Mouse (Mus musculus): ENCODE measurements around the gene Msx2. TPM values are rescaled to one million over a fixed set of nuclear protein-coding genes. Genes with fewer than 3 reads are reported as not detected.

The Msx2 gene
- polyA plus RNA-seq, 1 experiment from 2014 or later = 31.2 TPM

DNA sequence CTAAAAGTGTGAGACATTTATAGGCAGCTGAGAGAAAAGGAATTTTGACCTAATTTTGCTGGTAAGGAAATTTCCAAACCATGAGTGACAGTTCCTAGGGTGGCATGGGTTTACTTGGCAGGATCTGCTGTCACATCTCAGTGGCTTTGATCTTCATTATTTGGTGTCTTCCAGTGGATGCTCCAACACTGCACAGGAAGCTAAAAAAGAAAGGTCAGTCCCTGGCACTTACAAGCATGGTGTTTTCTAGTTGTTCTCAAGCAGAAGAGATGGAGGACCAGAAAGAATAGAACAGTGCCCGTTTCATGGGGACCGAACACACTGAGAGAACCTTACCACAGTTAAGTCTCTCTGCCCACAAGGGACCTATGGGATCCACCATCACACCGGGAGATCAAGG, 18.9 kb downstream of the Msx2 start:
- H3K27me3 ChIP-seq (ENCODE audit: control insufficient read depth, insufficient read depth, low read length) = no peaks in the 10 kb centered on the region
- H3K4me3 ChIP-seq (ENCODE audit: low read depth, low read length) = no peak overlapping the region

GRCm38 (mm10) chr13:53447609-53448008, 25.3 kb downstream of the Msx2 start:
- Histone ChIP-seq H3K4me2 (ENCODE audit: low read depth, low read length) (no peak overlapping the region), H3K36me3 (replicated peaks; ENCODE audit: control insufficient read depth, insufficient read depth, low read depth, low read length) (no peaks in the 10 kb centered on the region), H3K4me3 (ENCODE audit: low read depth, low read length) (no peak overlapping the region), H3K9ac (replicated peaks; ENCODE audit: low read length) (no peak overlapping the region), H3K27ac (replicated peaks; ENCODE audit: low read depth, low read length) (no peak overlapping the region), H3K4me1 (ENCODE audit: control insufficient read depth, insufficient read depth, low read length) (no peaks in the 10 kb centered on the region), H3K9me3 (replicated peaks; ENCODE audit: control insufficient read depth, low read length) (no peaks in the 10 kb centered on the region), H3K27me3 (ENCODE audit: control insufficient read depth, insufficient read depth, low read length) (no peaks in the 10 kb centered on the region)
- no peak for ATAC-seq (replicated peaks; ENCODE audit: insufficient number of reproducible peaks, low FRiP score, low TSS enrichment, low read depth)
- WGBS = 27% methylated on average over 6 of the region's 6 CpGs
- DNase-seq (ENCODE audit: low spot score) = peak; percentile 71

More for the DNA sequence above, 18.9 kb downstream of the Msx2 start:
- no peaks in the 10 kb centered on the region for H3K36me3 ChIP-seq (replicated peaks; ENCODE audit: control insufficient read depth, insufficient read depth, low read depth, low read length)
- H3K27ac ChIP-seq (replicated peaks; ENCODE audit: low read depth, low read length) = no peak overlapping the region
- ATAC-seq (replicated peaks; ENCODE audit: insufficient number of reproducible peaks, low FRiP score, low TSS enrichment, low read depth) (no peak), DNase-seq (ENCODE audit: low spot score) (no peak)
- no peak overlapping the region for H3K4me2 ChIP-seq (ENCODE audit: low read depth, low read length)
- WGBS = 79% methylated on average over 3 of the region's 3 CpGs
- no peak overlapping the region for H3K9ac ChIP-seq (replicated peaks; ENCODE audit: low read length)
- no peaks in the 10 kb centered on the region for H3K4me1 ChIP-seq (ENCODE audit: control insufficient read depth, insufficient read depth, low read length)
- H3K9me3 ChIP-seq (replicated peaks; ENCODE audit: control insufficient read depth, low read length) = no peaks in the 10 kb centered on the region

DNA sequence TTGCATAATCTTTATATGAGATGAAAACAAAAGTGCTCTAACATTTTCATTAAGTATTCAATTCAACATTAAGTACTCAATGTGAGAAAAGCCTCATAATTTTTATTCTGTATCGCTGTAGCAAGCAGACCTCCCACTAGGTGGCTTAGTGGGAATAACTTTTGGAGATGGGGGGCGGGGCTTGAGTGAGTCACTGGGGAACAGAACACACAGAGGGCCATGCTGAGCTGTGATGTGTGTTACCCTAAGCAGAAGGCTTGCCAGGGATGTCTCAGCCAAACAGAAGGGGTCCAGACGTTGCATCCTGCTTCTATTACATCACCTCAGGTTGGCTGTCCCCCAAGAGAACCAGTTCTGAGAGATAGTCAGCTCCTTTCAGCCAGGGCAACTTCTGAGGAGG, 29.3 kb downstream of the Msx2 start:
- H3K27ac ChIP-seq (replicated peaks; ENCODE audit: low read depth, low read length) = no peak overlapping the region
- ATAC-seq (replicated peaks; ENCODE audit: insufficient number of reproducible peaks, low FRiP score, low TSS enrichment, low read depth) (no peak; the same call in 1 of the 2 replicates), DNase-seq (ENCODE audit: low spot score) (peak; percentile 76)
- H3K36me3 ChIP-seq (replicated peaks; ENCODE audit: control insufficient read depth, insufficient read depth, low read depth, low read length) = no peaks in the 10 kb centered on the region
- H3K4me2 ChIP-seq (ENCODE audit: low read depth, low read length) = no peak overlapping the region
- no peak overlapping the region for H3K4me3 ChIP-seq (ENCODE audit: low read depth, low read length)
- 34% methylated on average over 3 of the region's 3 CpGs for WGBS
- no peaks in the 10 kb centered on the region for H3K9me3 ChIP-seq (replicated peaks; ENCODE audit: control insufficient read depth, low read length)
- H3K4me1 ChIP-seq (ENCODE audit: control insufficient read depth, insufficient read depth, low read length) = no peaks in the 10 kb centered on the region
- H3K9ac ChIP-seq (replicated peaks; ENCODE audit: low read length) = no peak overlapping the region
- no peaks in the 10 kb centered on the region for H3K27me3 ChIP-seq (ENCODE audit: control insufficient read depth, insufficient read depth, low read length)

GRCm38 (mm10) chr13:53442168-53442980, 30.5 kb downstream of the Msx2 start:
- H3K36me3 ChIP-seq (replicated peaks; ENCODE audit: control insufficient read depth, insufficient read depth, low read depth, low read length) = no peaks in the 10 kb centered on the region
- no peak overlapping the region for H3K27ac ChIP-seq (replicated peaks; ENCODE audit: low read depth, low read length)
- H3K4me2 ChIP-seq (ENCODE audit: low read depth, low read length) = peak overlapping the region; percentile 32
- DNase-seq (ENCODE audit: low spot score) = peak; percentile 71
- ATAC-seq (replicated peaks; ENCODE audit: insufficient number of reproducible peaks, low FRiP score, low TSS enrichment, low read depth) = no peak
- no peaks in the 10 kb centered on the region for H3K27me3 ChIP-seq (ENCODE audit: control insufficient read depth, insufficient read depth, low read length)
- H3K9me3 ChIP-seq (replicated peaks; ENCODE audit: control insufficient read depth, low read length) = no peaks in the 10 kb centered on the region
- no peaks in the 10 kb centered on the region for H3K4me1 ChIP-seq (ENCODE audit: control insufficient read depth, insufficient read depth, low read length)
- no peak overlapping the region for H3K9ac ChIP-seq (replicated peaks; ENCODE audit: low read length)
- no peak overlapping the region for H3K4me3 ChIP-seq (ENCODE audit: low read depth, low read length)
- WGBS = 37% methylated on average over 25 of the region's 25 CpGs

DNA sequence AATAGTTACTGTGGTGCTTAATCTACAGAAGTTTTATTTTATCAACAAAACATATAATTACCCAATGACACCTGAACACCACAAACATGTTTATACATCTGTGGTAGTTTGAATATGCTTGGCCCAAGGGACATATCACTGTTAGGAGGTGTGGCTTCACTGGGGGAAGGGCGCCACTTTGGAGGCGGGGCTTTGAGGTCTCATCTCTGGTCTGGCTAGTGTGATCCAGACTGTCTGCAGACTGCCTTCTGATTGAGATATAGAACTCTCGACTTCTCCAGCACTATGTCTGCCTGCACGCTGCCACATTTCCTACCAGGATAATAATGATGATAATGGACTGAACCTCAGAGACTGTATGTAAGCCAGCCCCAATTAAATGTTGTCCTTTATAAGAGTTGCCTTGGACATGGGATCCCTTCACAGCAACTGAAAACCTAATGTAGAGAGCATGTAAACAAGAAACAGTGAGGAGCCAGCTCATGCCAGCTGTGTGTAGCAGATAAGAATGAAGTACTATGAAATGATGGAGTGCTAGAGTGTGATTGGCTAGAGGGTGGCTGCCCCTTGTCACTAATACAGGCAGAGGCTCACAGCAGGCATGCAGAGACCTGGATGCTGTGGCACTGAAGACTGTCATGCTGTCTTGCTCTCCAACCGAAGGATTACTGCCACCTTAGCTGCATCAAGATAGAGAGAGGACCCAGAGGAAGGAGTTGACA, 31.4 kb downstream of the Msx2 start:
- WGBS = 70% methylated on average over 5 of the region's 5 CpGs
- Histone ChIP-seq H3K9ac (replicated peaks; ENCODE audit: low read length) (no peak overlapping the region), H3K4me2 (ENCODE audit: low read depth, low read length) (no peak overlapping the region), H3K4me1 (ENCODE audit: control insufficient read depth, insufficient read depth, low read length) (no peaks in the 10 kb centered on the region), H3K27ac (replicated peaks; ENCODE audit: low read depth, low read length) (no peak overlapping the region), H3K27me3 (ENCODE audit: control insufficient read depth, insufficient read depth, low read length) (no peaks in the 10 kb centered on the region), H3K36me3 (replicated peaks; ENCODE audit: control insufficient read depth, insufficient read depth, low read depth, low read length) (no peaks in the 10 kb centered on the region), H3K9me3 (replicated peaks; ENCODE audit: control insufficient read depth, low read length) (no peaks in the 10 kb centered on the region), H3K4me3 (ENCODE audit: low read depth, low read length) (no peak overlapping the region)
- DNase-seq (ENCODE audit: low spot score) (no peak), ATAC-seq (replicated peaks; ENCODE audit: insufficient number of reproducible peaks, low FRiP score, low TSS enrichment, low read depth) (no peak)

- DNase-seq (ENCODE audit: low spot score) = no peak
- WGBS = 88% methylated on average over 3 of the region's 3 CpGs
- Histone ChIP-seq H3K9me3 (replicated peaks; ENCODE audit: control insufficient read depth, low read length) (no peaks in the 10 kb centered on the region), H3K36me3 (replicated peaks; ENCODE audit: control insufficient read depth, insufficient read depth, low read depth, low read length) (no peaks in the 10 kb centered on the region), H3K4me2 (ENCODE audit: low read depth, low read length) (no peak overlapping the region), H3K4me1 (ENCODE audit: control insufficient read depth, insufficient read depth, low read length) (no peaks in the 10 kb centered on the region), H3K27ac (replicated peaks; ENCODE audit: low read depth, low read length) (no peak overlapping the region), H3K4me3 (ENCODE audit: low read depth, low read length) (no peak overlapping the region), H3K9ac (replicated peaks; ENCODE audit: low read length) (no peak overlapping the region), H3K27me3 (ENCODE audit: control insufficient read depth, insufficient read depth, low read length) (no peaks in the 10 kb centered on the region)
- ATAC-seq (replicated peaks; ENCODE audit: insufficient number of reproducible peaks, low FRiP score, low TSS enrichment, low read depth) = no peak
Measured at GRCm38 (mm10) chr13:53439957-53440356, 32.9 kb downstream of the Msx2 start.

DNA sequence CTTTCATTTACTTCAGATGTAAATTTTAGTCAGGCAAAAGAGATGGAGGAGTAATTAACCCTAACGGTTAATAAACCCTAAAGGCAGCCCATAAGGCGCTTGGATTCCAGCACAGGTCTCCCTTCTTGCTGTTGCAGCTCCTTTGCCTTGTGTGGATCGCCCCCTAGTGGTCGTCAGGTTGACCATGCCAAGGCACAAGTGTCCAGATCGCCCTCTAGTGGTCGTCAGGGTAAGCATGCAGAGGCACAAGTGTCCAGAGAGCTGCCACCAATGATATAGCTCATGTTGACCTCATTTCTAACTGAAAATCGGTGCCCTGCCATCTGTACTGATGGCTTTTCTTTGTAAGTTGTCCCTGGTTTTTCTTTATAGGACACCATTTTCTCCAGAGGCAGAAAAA, 46.4 kb downstream of the Msx2 start:
- H3K27me3 ChIP-seq (ENCODE audit: control insufficient read depth, insufficient read depth, low read length) = no peaks in the 10 kb centered on the region
- ATAC-seq (replicated peaks; ENCODE audit: insufficient number of reproducible peaks, low FRiP score, low TSS enrichment, low read depth) (no peak), DNase-seq (ENCODE audit: low spot score) (peak; percentile 91)
- no peak overlapping the region for H3K9ac ChIP-seq (replicated peaks; ENCODE audit: low read length)
- WGBS = 26% methylated on average over 7 of the region's 7 CpGs
- H3K27ac ChIP-seq (replicated peaks; ENCODE audit: low read depth, low read length) = no peak overlapping the region
- H3K4me3 ChIP-seq (ENCODE audit: low read depth, low read length) = no peak overlapping the region
- H3K36me3 ChIP-seq (replicated peaks; ENCODE audit: control insufficient read depth, insufficient read depth, low read depth, low read length) = no peaks in the 10 kb centered on the region
- no peaks in the 10 kb centered on the region for H3K9me3 ChIP-seq (replicated peaks; ENCODE audit: control insufficient read depth, low read length)
- no peak overlapping the region for H3K4me2 ChIP-seq (ENCODE audit: low read depth, low read length)
- H3K4me1 ChIP-seq (ENCODE audit: control insufficient read depth, insufficient read depth, low read length) = no peaks in the 10 kb centered on the region

DNA sequence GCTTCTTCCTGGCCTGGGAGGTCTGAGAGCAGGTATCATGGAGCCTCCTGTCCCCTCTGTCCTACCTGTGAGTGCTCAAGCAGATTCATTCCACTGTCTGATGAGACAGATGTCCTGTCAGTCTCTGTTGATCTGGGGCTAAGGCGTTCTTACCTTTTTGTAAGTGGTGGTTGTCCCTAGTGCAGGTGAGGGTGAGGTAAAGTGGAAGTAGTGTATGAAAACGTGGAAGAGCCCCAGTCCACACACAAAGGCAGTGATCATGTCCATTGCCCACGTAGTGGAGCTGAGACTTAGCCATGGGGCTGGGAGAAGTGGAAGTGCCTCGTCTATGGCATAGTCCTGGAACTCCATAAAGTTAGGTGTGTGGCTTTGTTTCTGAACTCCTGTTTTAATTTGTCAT, 51.7 kb downstream of the Msx2 start:
- Histone ChIP-seq H3K9me3 (replicated peaks; ENCODE audit: control insufficient read depth, low read length) (no peaks in the 10 kb centered on the region), H3K9ac (replicated peaks; ENCODE audit: low read length) (no peak overlapping the region), H3K36me3 (replicated peaks; ENCODE audit: control insufficient read depth, insufficient read depth, low read depth, low read length) (no peaks in the 10 kb centered on the region), H3K4me3 (ENCODE audit: low read depth, low read length) (no peak overlapping the region), H3K4me2 (ENCODE audit: low read depth, low read length) (no peak overlapping the region), H3K4me1 (ENCODE audit: control insufficient read depth, insufficient read depth, low read length) (no peaks in the 10 kb centered on the region), H3K27ac (replicated peaks; ENCODE audit: low read depth, low read length) (no peak overlapping the region), H3K27me3 (ENCODE audit: control insufficient read depth, insufficient read depth, low read length) (no peaks in the 10 kb centered on the region)
- no peak for DNase-seq (ENCODE audit: low spot score)
- WGBS = 79% methylated on average over 4 of the region's 4 CpGs
- ATAC-seq (replicated peaks; ENCODE audit: insufficient number of reproducible peaks, low FRiP score, low TSS enrichment, low read depth) = no peak

Data from embryonic facial prominence, embryonic 11.5 days (tissue).